Mouse (Mus musculus): ENCODE data around the gene Nme7. TPM values are rescaled to one million over a fixed set of nuclear protein-coding genes. Genes with fewer than 3 reads are reported as not detected.

Gene Nme7
- total and polyA plus RNA-seq, 2 experiments from 2014 or later, result 9.0 to 10.5 TPM

- no peaks in the 10 kb centered on the region for H3K9me3 ChIP-seq (replicated peaks; ENCODE audit: control insufficient read depth, low read length)
- H3K9ac ChIP-seq (replicated peaks; ENCODE audit: low read depth, low read length), result no peak overlapping the region
- no peak overlapping the region for H3K27ac ChIP-seq (ENCODE audit: low read depth)
- H3K36me3 ChIP-seq (replicated peaks; ENCODE audit: control insufficient read depth, insufficient read depth, low read length), result no peaks in the 10 kb centered on the region
- DNase-seq (ENCODE audit: low spot score), result no peak
- no peak overlapping the region for H3K4me2 ChIP-seq (ENCODE audit: low read depth, low read length)
- 64% methylated on average over 6 of the region's 6 CpGs for WGBS
- no peaks in the 10 kb centered on the region for H3K4me1 ChIP-seq (ENCODE audit: control insufficient read depth, insufficient read depth)
- TF ChIP-seq CTCF (IDR thresholded peaks at IDR 0.05; ENCODE audit: low read depth), result no peak
- no peak for TF ChIP-seq EP300 (IDR thresholded peaks at IDR 0.05; ENCODE audit: low read depth)
- no peaks in the 10 kb centered on the region for H3K27me3 ChIP-seq (ENCODE audit: control insufficient read depth, insufficient read depth, low read length)
- no peak overlapping the region for H3K4me3 ChIP-seq (ENCODE audit: low read depth, low read length)
- ATAC-seq (ENCODE audit: insufficient read depth, low read depth), result no peak
Measured at GRCm38 (mm10) chr1:164273659-164274058, 30.3 kb upstream of the Nme7 start.

GRCm38 (mm10) chr1:164275455-164275954 lies 28.4 kb upstream of the Nme7 start, which contains the start of gene Ccdc181:
Ccdc181 (plus strand) TSS chr1:164275585.
- Histone ChIP-seq H3K4me3 (ENCODE audit: low read depth, low read length) (peak within 1 kb of the TSS; percentile 57), H3K27ac (ENCODE audit: low read depth) (no peak within 1 kb of the TSS), H3K4me1 (ENCODE audit: control insufficient read depth, insufficient read depth) (no peaks in the 10 kb centered on the region), H3K27me3 (ENCODE audit: control insufficient read depth, insufficient read depth, low read length) (no peaks in the 10 kb centered on the region), H3K9me3 (replicated peaks; ENCODE audit: control insufficient read depth, low read length) (no peaks in the 10 kb centered on the region), H3K36me3 (replicated peaks; ENCODE audit: control insufficient read depth, insufficient read depth, low read length) (0 out of 2 replicates have a peak, but pooled peaks cover 3% of the 10 kb centered on the region), H3K4me2 (ENCODE audit: low read depth, low read length) (peak within 1 kb of the TSS; percentile 76), H3K9ac (replicated peaks; ENCODE audit: low read depth, low read length) (peak within 1 kb of the TSS; percentile 41)
- peak; percentile 14; the same call in 1 of the 2 replicates for TF ChIP-seq CTCF (IDR thresholded peaks at IDR 0.05; ENCODE audit: low read depth)
- no peak for TF ChIP-seq EP300 (IDR thresholded peaks at IDR 0.05; ENCODE audit: low read depth)
- ATAC-seq (ENCODE audit: insufficient read depth, low read depth), result peak; percentile 96
- WGBS, result under 1% methylated on average over 31 of the region's 31 CpGs
- DNase-seq (ENCODE audit: low spot score), result peak; percentile 81

GRCm38 (mm10) chr1:164276552-164276951 lies 27.4 kb upstream of the Nme7 start:
- H3K9ac ChIP-seq (replicated peaks; ENCODE audit: low read depth, low read length), result no peak overlapping the region
- no peaks in the 10 kb centered on the region for H3K27me3 ChIP-seq (ENCODE audit: control insufficient read depth, insufficient read depth, low read length)
- no peak for TF ChIP-seq EP300 (IDR thresholded peaks at IDR 0.05; ENCODE audit: low read depth)
- no peak for TF ChIP-seq CTCF (IDR thresholded peaks at IDR 0.05; ENCODE audit: low read depth)
- no peaks in the 10 kb centered on the region for H3K4me1 ChIP-seq (ENCODE audit: control insufficient read depth, insufficient read depth)
- H3K4me2 ChIP-seq (ENCODE audit: low read depth, low read length), result no peak overlapping the region
- no peak overlapping the region for H3K4me3 ChIP-seq (ENCODE audit: low read depth, low read length)
- H3K9me3 ChIP-seq (replicated peaks; ENCODE audit: control insufficient read depth, low read length), result no peaks in the 10 kb centered on the region
- 0 out of 2 replicates have a peak, but pooled peaks cover 5% of the 10 kb centered on the region for H3K36me3 ChIP-seq (replicated peaks; ENCODE audit: control insufficient read depth, insufficient read depth, low read length)
- 83% methylated on average over 3 of the region's 3 CpGs for WGBS
- no peak for ATAC-seq (ENCODE audit: insufficient read depth, low read depth)
- no peak overlapping the region for H3K27ac ChIP-seq (ENCODE audit: low read depth)
- no peak for DNase-seq (ENCODE audit: low spot score)

GRCm38 (mm10) chr1:164279332-164279731 lies 24.6 kb upstream of the Nme7 start:
- no peak overlapping the region for H3K4me3 ChIP-seq (ENCODE audit: low read depth, low read length)
- no peaks in the 10 kb centered on the region for H3K9me3 ChIP-seq (replicated peaks; ENCODE audit: control insufficient read depth, low read length)
- H3K4me1 ChIP-seq (ENCODE audit: control insufficient read depth, insufficient read depth), result no peaks in the 10 kb centered on the region
- H3K4me2 ChIP-seq (ENCODE audit: low read depth, low read length), result no peak overlapping the region
- H3K36me3 ChIP-seq (replicated peaks; ENCODE audit: control insufficient read depth, insufficient read depth, low read length), result 0 out of 2 replicates have a peak, but pooled peaks cover 5% of the 10 kb centered on the region
- TF ChIP-seq EP300 (IDR thresholded peaks at IDR 0.05; ENCODE audit: low read depth) (no peak), CTCF (IDR thresholded peaks at IDR 0.05; ENCODE audit: low read depth) (no peak)
- ATAC-seq (ENCODE audit: insufficient read depth, low read depth) (no peak), DNase-seq (ENCODE audit: low spot score) (no peak)
- no peak overlapping the region for H3K9ac ChIP-seq (replicated peaks; ENCODE audit: low read depth, low read length)
- WGBS, result 66% methylated on average over 4 of the region's 4 CpGs
- no peaks in the 10 kb centered on the region for H3K27me3 ChIP-seq (ENCODE audit: control insufficient read depth, insufficient read depth, low read length)
- no peak overlapping the region for H3K27ac ChIP-seq (ENCODE audit: low read depth)

GRCm38 (mm10) chr1:164284007-164284406 lies 19.9 kb upstream of the Nme7 start:
- DNase-seq (ENCODE audit: low spot score) (no peak), ATAC-seq (ENCODE audit: insufficient read depth, low read depth) (no peak)
- H3K4me1 ChIP-seq (ENCODE audit: control insufficient read depth, insufficient read depth), result no peaks in the 10 kb centered on the region
- no peak overlapping the region for H3K9ac ChIP-seq (replicated peaks; ENCODE audit: low read depth, low read length)
- no peak overlapping the region for H3K27ac ChIP-seq (ENCODE audit: low read depth)
- no peak overlapping the region for H3K4me2 ChIP-seq (ENCODE audit: low read depth, low read length)
- H3K9me3 ChIP-seq (replicated peaks; ENCODE audit: control insufficient read depth, low read length), result no peaks in the 10 kb centered on the region
- no peaks in the 10 kb centered on the region for H3K27me3 ChIP-seq (ENCODE audit: control insufficient read depth, insufficient read depth, low read length)
- H3K4me3 ChIP-seq (ENCODE audit: low read depth, low read length), result no peak overlapping the region
- 82% methylated on average over 3 of the region's 3 CpGs for WGBS
- 0 out of 2 replicates have a peak, but pooled peaks cover 5% of the 10 kb centered on the region for H3K36me3 ChIP-seq (replicated peaks; ENCODE audit: control insufficient read depth, insufficient read depth, low read length)
- TF ChIP-seq CTCF (IDR thresholded peaks at IDR 0.05; ENCODE audit: low read depth) (no peak), EP300 (IDR thresholded peaks at IDR 0.05; ENCODE audit: low read depth) (no peak)

- H3K36me3 ChIP-seq (replicated peaks; ENCODE audit: control insufficient read depth, insufficient read depth, low read length), result peaks cover 22% of the 10 kb centered on the region
- H3K4me3 ChIP-seq (ENCODE audit: low read depth, low read length), result no peak overlapping the region
- TF ChIP-seq CTCF (IDR thresholded peaks at IDR 0.05; ENCODE audit: low read depth) (no peak), EP300 (IDR thresholded peaks at IDR 0.05; ENCODE audit: low read depth) (no peak)
- ATAC-seq (ENCODE audit: insufficient read depth, low read depth) (no peak), DNase-seq (ENCODE audit: low spot score) (no peak)
- no peak overlapping the region for H3K27ac ChIP-seq (ENCODE audit: low read depth)
- H3K9ac ChIP-seq (replicated peaks; ENCODE audit: low read depth, low read length), result no peak overlapping the region
- WGBS, result 56% methylated on average over 15 of the region's 15 CpGs
- no peaks in the 10 kb centered on the region for H3K4me1 ChIP-seq (ENCODE audit: control insufficient read depth, insufficient read depth)
- H3K27me3 ChIP-seq (ENCODE audit: control insufficient read depth, insufficient read depth, low read length), result no peaks in the 10 kb centered on the region
- no peak overlapping the region for H3K4me2 ChIP-seq (ENCODE audit: low read depth, low read length)
- no peaks in the 10 kb centered on the region for H3K9me3 ChIP-seq (replicated peaks; ENCODE audit: control insufficient read depth, low read length)
Measured at GRCm38 (mm10) chr1:164287406-164287805, 16.5 kb upstream of the Nme7 start.

Data from heart, postnatal 0 days (tissue).